Mouse (Mus musculus): ENCODE results near the gene Syt14. TPM values are rescaled to one million over a fixed set of nuclear protein-coding genes. Genes with fewer than 3 reads are reported as not detected.

Syt14 gene
- polyA plus RNA-seq, 1 experiment from 2014 or later, result 7.0 TPM

Other genes with a start within 250 kb of the Syt14 start
- gene Sertad4, start 180.0 kb downstream of the Syt14 start, polyA plus RNA-seq (2016; fragmentation: Nextera tagmentation; extraction: Ambion mirVana), result 25.2 and 25.7 TPM in 2 replicates
- 6.9 and 9.6 TPM in 2 replicates for gene Diexf, start 94.5 kb upstream of the Syt14 start, polyA plus RNA-seq (2016; fragmentation: Nextera tagmentation; extraction: Ambion mirVana)
- gene Irf6, start 117.3 kb upstream of the Syt14 start, polyA plus RNA-seq (2016; fragmentation: Nextera tagmentation; extraction: Ambion mirVana), result 1.9 and 3.1 TPM in 2 replicates
- 14.3 and 14.4 TPM in 2 replicates for gene A130010J15Rik, start 132.3 kb upstream of the Syt14 start, polyA plus RNA-seq (2016; fragmentation: Nextera tagmentation; extraction: Ambion mirVana)
- 2.5 and 3.2 TPM in 2 replicates for gene Traf3ip3, start 165.9 kb upstream of the Syt14 start, polyA plus RNA-seq (2016; fragmentation: Nextera tagmentation; extraction: Ambion mirVana)
- gene Lamb3, start 171.9 kb upstream of the Syt14 start, polyA plus RNA-seq (2016; fragmentation: Nextera tagmentation; extraction: Ambion mirVana), result 0.29 and 0.38 TPM in 2 replicates
- gene Hsd11b1, start 228.3 kb upstream of the Syt14 start, polyA plus RNA-seq (2016; fragmentation: Nextera tagmentation; extraction: Ambion mirVana), result 0.23 TPM in 1 of 2 replicates, not detected in the other
- gene G0s2, start 237.4 kb upstream of the Syt14 start, polyA plus RNA-seq (2016; fragmentation: Nextera tagmentation; extraction: Ambion mirVana), result 8.1 and 8.4 TPM in 2 replicates